Mouse (Mus musculus) intestine, postnatal 0 days (tissue): Measurements from ENCODE around the gene Gzmn. TPM values are rescaled to one million over a fixed set of nuclear protein-coding genes. Genes with fewer than 3 reads are reported as not detected.
A peak's percentile ranks its signal among the peaks of the same experiment; 100 is the strongest.

Experiments used
- ATAC-seq: fragments of 200-750 bp; cut with Nextera tagmentation; 2 replicates; pipeline ENCODE4 v1.8.0; 2017; ENCODE audit warnings: mild to moderate bottlenecking, moderate TSS enrichment, moderate library complexity
- H3K27ac ChIP-seq: fragments of 300-500 bp; sonication (generic); 2 replicates; pipeline ENCODE4 v1.5.1; 2014; ENCODE audit warnings: mild to moderate bottlenecking, low read depth, low read length, moderate library complexity
- H3K27me3 ChIP-seq: fragments of 300-500 bp; sonication (generic); replicated peaks from 2 replicates; pipeline ENCODE4 v1.6.1; 2014; ENCODE audit warnings: low read length, mixed read lengths; ENCODE audit not compliant: control insufficient read depth, insufficient read depth
- H3K36me3 ChIP-seq: fragments of 300-500 bp; sonication (generic); 2 replicates; pipeline ENCODE4 v1.6.1; 2014; ENCODE audit warnings: mild to moderate bottlenecking, moderate library complexity; ENCODE audit not compliant: control insufficient read depth, insufficient read depth
- H3K4me1 ChIP-seq: fragments of 300-500 bp; sonication (generic); replicated peaks from 2 replicates; pipeline ENCODE4 v1.6.1; 2014; ENCODE audit warnings: antibody characterized with exemption, low read length, mixed read lengths; ENCODE audit not compliant: control insufficient read depth, insufficient read depth
- H3K4me2 ChIP-seq: fragments of 300-500 bp; sonication (generic); replicated peaks from 2 replicates; pipeline ENCODE4 v1.6.1; 2014; ENCODE audit warnings: low read depth, mild to moderate bottlenecking, moderate library complexity
- H3K4me3 ChIP-seq: fragments of 300-500 bp; sonication (generic); 2 replicates; pipeline ENCODE4 v1.5.1; 2014; ENCODE audit warnings: low read depth, low read length
- H3K9ac ChIP-seq: fragments of 300-500 bp; sonication (generic); 2 replicates; pipeline ENCODE4 v1.6.1; 2014; ENCODE audit warnings: mild to moderate bottlenecking, low read depth, low read length
- H3K9me3 ChIP-seq: fragments of 300-500 bp; sonication (generic); 2 replicates; pipeline ENCODE4 v1.6.1; 2016; ENCODE audit warnings: mixed run types; ENCODE audit not compliant: control insufficient read depth
- CTCF ChIP-seq: sonication (generic); IDR thresholded peaks from 2 replicates; pipeline ENCODE4 v1.5.1; 2016; ENCODE audit warnings: low read depth, mild to moderate bottlenecking, control low read depth, antibody characterized with exemption, moderate library complexity
- WGBS: fragments of 180-500 bp; shearing (Covaris S2); extraction: QIAGEN DNeasy Blood & Tissue Kit; methylation state at CpG from one replicate; pipeline ENCODE4 v1.1.7; 2014; 5-methylcytosine and 5-hydroxymethylcytosine counted together
- polyA plus RNA-seq: library from polyadenylated mRNA; unstranded; fragments of >200 nt; fragmentation: Nextera tagmentation; extraction: Ambion mirVana; gene quantifications from 2 replicates; pipeline ENCODE4 v1.2.1, GENCODE M21; 2015

Gzmn gene
- polyA plus RNA-seq, 1 experiment from 2014 or later, result not detected

DNA sequence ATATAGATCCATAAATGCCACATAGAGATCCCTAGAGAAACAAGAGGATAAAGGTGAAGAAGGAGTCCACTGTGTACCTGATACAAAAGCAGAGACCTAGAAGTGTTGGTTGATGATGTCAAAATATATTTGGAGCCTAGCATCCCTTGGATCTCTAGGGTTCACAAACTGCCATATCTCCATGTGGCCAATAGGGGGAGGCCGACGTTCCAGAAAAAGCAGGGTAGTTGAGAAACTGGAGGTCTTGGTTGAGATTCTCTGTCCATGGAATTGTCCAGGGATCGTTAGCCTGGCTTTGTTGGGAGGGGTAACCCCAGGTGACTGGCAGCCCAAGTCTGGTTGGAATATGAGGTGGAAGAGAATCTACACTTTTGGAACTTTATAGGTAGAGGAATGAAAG is 46.1 kb downstream of the Gzmn start:
- TF ChIP-seq CTCF, result peak; percentile 41
- H3K27me3 ChIP-seq, result no peaks in the 10 kb centered on the region
- H3K27ac ChIP-seq, result no peak overlapping the region
- 46% methylated on average over 3 of the region's 3 CpGs for WGBS
- H3K36me3 ChIP-seq, result no peaks in the 10 kb centered on the region
- H3K9ac ChIP-seq, result no peak overlapping the region
- no peaks in the 10 kb centered on the region for H3K9me3 ChIP-seq
- no peaks in the 10 kb centered on the region for H3K4me1 ChIP-seq
- H3K4me3 ChIP-seq, result no peak overlapping the region
- ATAC-seq, result no peak
- no peak overlapping the region for H3K4me2 ChIP-seq

DNA sequence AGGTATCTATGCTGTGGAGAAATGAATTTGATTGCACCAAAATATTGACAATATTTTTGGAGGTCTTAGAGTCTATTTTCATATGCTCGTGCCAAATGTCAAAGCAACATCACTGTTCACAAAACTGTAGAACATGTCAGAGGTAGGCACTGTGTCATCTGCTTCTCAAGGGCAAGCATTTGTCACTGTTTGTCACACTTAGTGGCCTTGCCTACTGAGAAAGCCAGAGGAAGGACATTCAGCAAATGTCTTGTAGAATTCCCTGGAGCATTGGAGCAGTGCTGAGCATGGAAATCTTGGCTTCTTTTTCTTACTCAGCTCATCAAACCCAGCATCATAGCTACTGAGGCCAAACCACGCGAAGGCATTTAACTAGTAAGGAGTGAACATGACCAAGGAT is 50.9 kb downstream of the Gzmn start:
- H3K4me3 ChIP-seq, result no peak overlapping the region
- H3K4me1 ChIP-seq, result no peaks in the 10 kb centered on the region
- WGBS, result 77% methylated on average over 3 of the region's 3 CpGs
- H3K36me3 ChIP-seq, result no peaks in the 10 kb centered on the region
- H3K27ac ChIP-seq, result no peak overlapping the region
- H3K4me2 ChIP-seq, result no peak overlapping the region
- H3K9ac ChIP-seq, result no peak overlapping the region
- H3K27me3 ChIP-seq, result no peaks in the 10 kb centered on the region
- H3K9me3 ChIP-seq, result no peaks in the 10 kb centered on the region
- no peak for ATAC-seq
- TF ChIP-seq CTCF, result no peak

DNA sequence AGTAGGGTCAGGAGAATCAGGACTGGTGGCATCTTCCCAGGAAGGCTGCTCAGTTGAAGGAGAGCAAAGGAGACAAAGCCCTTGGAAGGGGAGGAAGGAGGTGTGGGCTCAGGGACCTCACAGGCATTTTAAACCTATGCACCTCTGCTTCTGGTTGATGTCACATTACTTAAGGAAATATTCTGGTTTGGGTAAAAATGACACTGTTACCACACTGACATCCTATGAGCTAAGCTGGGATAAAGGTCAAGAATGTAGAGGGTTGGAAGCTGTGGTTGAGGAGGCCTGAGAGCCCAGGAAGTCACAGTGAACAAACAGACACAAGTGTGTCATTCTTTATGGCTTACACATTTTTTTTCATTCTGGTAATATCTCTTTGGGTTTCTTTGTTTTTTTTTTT is 53.9 kb downstream of the Gzmn start, which contains the start of gene Gzme:
TSS of gene Gzme (minus strand) at position 101 of the 400 bp plus-strand sequence.
- Histone ChIP-seq H3K27ac (no peak within 1 kb of the TSS), H3K4me3 (no peak within 1 kb of the TSS), H3K27me3 (no peaks in the 10 kb centered on the region), H3K4me2 (no peak within 1 kb of the TSS), H3K36me3 (no peaks in the 10 kb centered on the region), H3K9me3 (no peaks in the 10 kb centered on the region), H3K9ac (no peak within 1 kb of the TSS), H3K4me1 (no peaks in the 10 kb centered on the region)
- ATAC-seq, result no peak
- no peak for TF ChIP-seq CTCF

Other genes with a start within 250 kb of the Gzmn start
- 5.8 and 6.4 TPM in 2 replicates for gene Cma1, start 229.9 kb downstream of the Gzmn start, polyA plus RNA-seq
- not detected in 2 replicates for gene Cma2, start 223.6 kb downstream of the Gzmn start, polyA plus RNA-seq
- gene Mcpt1, start 156.6 kb downstream of the Gzmn start, polyA plus RNA-seq, result 0.12 and 0.34 TPM in 2 replicates
- not detected in 2 replicates for gene Mcpt9, start 144.1 kb downstream of the Gzmn start, polyA plus RNA-seq
- gene Mcpt2, start 132.6 kb downstream of the Gzmn start, polyA plus RNA-seq, result 0.10 and 0.89 TPM in 2 replicates
- gene Mcpt4, start 112.3 kb downstream of the Gzmn start, polyA plus RNA-seq, result 1.9 and 2.0 TPM in 2 replicates
- gene Mcpt8, start 89.3 kb downstream of the Gzmn start, polyA plus RNA-seq, result not detected in 2 replicates
- not detected in 2 replicates for gene Ctsg, start 72.0 kb downstream of the Gzmn start, polyA plus RNA-seq
- not detected in 2 replicates for gene Gzme, start 54.0 kb downstream of the Gzmn start, polyA plus RNA-seq
- not detected in 2 replicates for gene Gzmd, start 42.0 kb downstream of the Gzmn start, polyA plus RNA-seq
- gene Gzmg, start 15.0 kb downstream of the Gzmn start, polyA plus RNA-seq, result not detected in 2 replicates
- gene Gzmf, start 36.8 kb upstream of the Gzmn start, polyA plus RNA-seq, result not detected in 2 replicates
- not detected in 2 replicates for gene Gzmc, start 60.1 kb upstream of the Gzmn start, polyA plus RNA-seq
- gene Gzmb, start 87.7 kb upstream of the Gzmn start, polyA plus RNA-seq, result 0.21 and 0.34 TPM in 2 replicates
- gene Atp12a, start 190.5 kb upstream of the Gzmn start, polyA plus RNA-seq, result 0.09 and 0.37 TPM in 2 replicates
- 0.46 and 0.59 TPM in 2 replicates for gene Rnf17, start 228.0 kb upstream of the Gzmn start, polyA plus RNA-seq